ENCODE assay signal across 10 mouse cellular contexts in the genomic region with DNA sequence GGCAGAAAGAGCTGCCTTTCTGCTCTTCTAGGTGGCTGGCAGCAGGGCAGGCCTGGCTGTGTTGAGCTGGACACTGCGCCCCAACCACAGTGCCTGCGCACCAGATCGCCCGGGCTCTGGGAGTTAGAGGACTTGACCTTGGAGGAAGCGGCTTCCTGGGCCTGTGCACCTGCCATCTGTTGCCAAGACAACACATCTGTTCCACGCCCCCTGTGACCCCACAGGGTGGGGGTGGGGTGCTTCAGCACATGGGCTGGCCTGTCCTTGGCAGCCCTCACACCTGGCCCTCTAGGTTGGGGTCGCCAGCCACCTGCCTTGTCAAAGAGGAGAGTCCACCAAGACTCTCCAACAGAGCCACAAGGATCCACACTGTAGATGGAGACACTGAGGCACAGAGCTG. TPM values are rescaled to one million over a fixed set of nuclear protein-coding genes. Genes with fewer than 3 reads are reported as not detected.
DNase-seq lines count a peak whose midpoint lies in the region; ATAC-seq and TF ChIP-seq lines count a peak whose summit lies in the region.
"Had no signal": no experiment of that assay in that cellular context is flagged by ENCODE, and none has a peak within 500 bp of the region (broad histone marks: within the 10 kb centered on the region; RNA-seq: fewer than 3 reads in every experiment).

No protein-coding gene starts in this region.

- H3K36me3 ChIP-seq in heart, embryonic 13.5 days, result no peaks in the 10 kb centered on the region
- no peaks in the 10 kb centered on the region for H3K36me3 ChIP-seq in stomach, embryonic 16.5 days (ENCODE audit: control insufficient read depth, insufficient read depth, low read length)
- H3K36me3 ChIP-seq in stomach, postnatal 0 days (ENCODE audit: control insufficient read depth, insufficient read depth, low read length), result no peaks in the 10 kb centered on the region
- H3K36me3 ChIP-seq in midbrain, embryonic 13.5 days, result no peaks in the 10 kb centered on the region
- H3K36me3 ChIP-seq: liver, embryonic 15.5 days; stomach, embryonic 15.5 days had no signal

- no peak overlapping the region for H3K4me3 ChIP-seq in heart, embryonic 13.5 days
- H3K4me3 ChIP-seq in stomach, embryonic 16.5 days (replicated peaks; ENCODE audit: low read length), result no peak overlapping the region
- H3K4me3 ChIP-seq in stomach, postnatal 0 days (ENCODE audit: low read depth, low read length), result no peak overlapping the region
- H3K4me3 ChIP-seq in midbrain, embryonic 13.5 days (replicated peaks), result no peak overlapping the region
- H3K4me3 ChIP-seq: liver, embryonic 15.5 days; stomach, embryonic 15.5 days had no signal

- H3K27ac ChIP-seq in heart, embryonic 13.5 days (replicated peaks), result no peak overlapping the region
- no peak overlapping the region for H3K27ac ChIP-seq in stomach, embryonic 16.5 days (ENCODE audit: low read length)
- no peak overlapping the region for H3K27ac ChIP-seq in stomach, postnatal 0 days (replicated peaks)
- H3K27ac ChIP-seq in midbrain, embryonic 13.5 days, result no peak overlapping the region
- H3K27ac ChIP-seq: liver, embryonic 15.5 days had no signal

- TF ChIP-seq CTCF in stomach, postnatal 0 days (IDR thresholded peaks at IDR 0.05; ENCODE audit: low read depth), result no peak

- no peak for DNase-seq in heart, postnatal 14 days
- no peak for DNase-seq in stomach, postnatal 0 days (ENCODE audit: low spot score)
- DNase-seq in thymus, postnatal 4 days, result peak; percentile 44
- no peak for DNase-seq in right cerebral cortex, adult 2 months (ENCODE audit: low spot score in 2 of 2)
- DNase-seq in layer of hippocampus, adult 8-10 months (ENCODE audit: low spot score in 2 of 2), result no peak

- WGBS in heart, embryonic 13.5 days, result 72% methylated on average over 7 of the region's 7 CpGs
- 63% methylated on average over 7 of the region's 7 CpGs for WGBS in stomach, embryonic 16.5 days
- 77% methylated on average over 7 of the region's 7 CpGs for WGBS in stomach, postnatal 0 days
- 45% methylated on average over 7 of the region's 7 CpGs for WGBS in midbrain, embryonic 13.5 days

- intact Hi-C loops in heart, postnatal 14 days (cut with DNase I), result loop anchor here (2.0 to 5.0 kb wide), 2 partner anchors 52 to 103 kb away; partner anchors contain the start of gene Fam222a

- no peak for TF ChIP-seq EP300 in stomach, postnatal 0 days (optimal IDR thresholded peaks at IDR 0.05)

- ATAC-seq in heart, embryonic 13.5 days (ENCODE audit: extremely low read depth, insufficient number of reproducible peaks, low FRiP score, low TSS enrichment), result no peak
- ATAC-seq in stomach, embryonic 16.5 days (ENCODE audit: insufficient read depth, low FRiP score), result no peak
- no peak for ATAC-seq in stomach, postnatal 0 days (ENCODE audit: low FRiP score, low TSS enrichment)
- no peak for ATAC-seq in midbrain, embryonic 13.5 days

- H3K4me2 ChIP-seq in heart, embryonic 13.5 days, result no peak overlapping the region
- no peak overlapping the region for H3K4me2 ChIP-seq in stomach, embryonic 16.5 days (ENCODE audit: low read depth, low read length)
- H3K4me2 ChIP-seq in stomach, postnatal 0 days (replicated peaks; ENCODE audit: low read depth), result no peak overlapping the region
- no peak overlapping the region for H3K4me2 ChIP-seq in midbrain, embryonic 13.5 days (replicated peaks)
- H3K4me2 ChIP-seq: liver, embryonic 15.5 days; stomach, embryonic 15.5 days had no signal

- H3K4me1 ChIP-seq in heart, embryonic 13.5 days, result peaks cover 44% of the 10 kb centered on the region
- H3K4me1 ChIP-seq in stomach, embryonic 16.5 days (ENCODE audit: control insufficient read depth, insufficient read depth, low read length), result peaks cover 32% of the 10 kb centered on the region
- peaks cover 5% of the 10 kb centered on the region; the same call in 1 of the 2 replicates for H3K4me1 ChIP-seq in stomach, postnatal 0 days (replicated peaks; ENCODE audit: control insufficient read depth, insufficient read depth)
- H3K4me1 ChIP-seq in midbrain, embryonic 13.5 days (replicated peaks), result peaks cover 55% of the 10 kb centered on the region

- no peaks in the 10 kb centered on the region for H3K27me3 ChIP-seq in heart, embryonic 13.5 days (replicated peaks)
- H3K27me3 ChIP-seq in stomach, embryonic 16.5 days (ENCODE audit: control insufficient read depth, insufficient read depth, low read length), result no peaks in the 10 kb centered on the region
- H3K27me3 ChIP-seq in stomach, postnatal 0 days (ENCODE audit: control insufficient read depth, insufficient read depth, low read length), result no peaks in the 10 kb centered on the region
- H3K27me3 ChIP-seq in midbrain, embryonic 13.5 days, result peaks cover 28% of the 10 kb centered on the region
- H3K27me3 ChIP-seq: stomach, embryonic 15.5 days had no signal

- no peaks in the 10 kb centered on the region for H3K9me3 ChIP-seq in heart, embryonic 13.5 days
- no peaks in the 10 kb centered on the region for H3K9me3 ChIP-seq in stomach, embryonic 16.5 days (replicated peaks; ENCODE audit: control insufficient read depth, low read length)
- H3K9me3 ChIP-seq in stomach, postnatal 0 days (ENCODE audit: control insufficient read depth, low read length), result no peaks in the 10 kb centered on the region
- H3K9me3 ChIP-seq in midbrain, embryonic 13.5 days, result no peaks in the 10 kb centered on the region
- H3K9me3 ChIP-seq: liver, embryonic 15.5 days; stomach, embryonic 15.5 days had no signal

- 0 out of 2 replicates have a peak overlapping the region, but pooled peaks have one; percentile 28 for H3K9ac ChIP-seq in heart, embryonic 13.5 days
- H3K9ac ChIP-seq in stomach, embryonic 16.5 days (ENCODE audit: low read length), result peak overlapping the region; percentile 31; the same call in 1 of the 2 replicates
- H3K9ac ChIP-seq in stomach, postnatal 0 days (ENCODE audit: low read length), result no peak overlapping the region
- H3K9ac ChIP-seq in midbrain, embryonic 13.5 days (replicated peaks), result 0 out of 2 replicates have a peak overlapping the region, but pooled peaks have one; percentile 36
- H3K9ac ChIP-seq: liver, embryonic 15.5 days; stomach, embryonic 15.5 days had no signal

RNA-seq across cellular contexts. Expression of gene Mvk, which starts 21.6 kb away (rescaled TPM):
- 20.1 and 21.0 TPM in 2 replicates for polyA plus RNA-seq in heart, embryonic 13.5 days (2015; fragmentation: Nextera tagmentation; extraction: Ambion mirVana)
- total RNA-seq in heart, postnatal 14 days (2021), result 10 to 100 TPM in 1 of 2 experiments, 1 to 10 TPM in 1; 9.9 to 11.7 TPM
- polyA plus RNA-seq in stomach, embryonic 16.5 days (2015; fragmentation: Nextera tagmentation; extraction: Ambion mirVana), result 56.3 and 60.1 TPM in 2 replicates
- 60.1 and 64.4 TPM in 2 replicates for polyA plus RNA-seq in stomach, postnatal 0 days (2015; fragmentation: Nextera tagmentation; extraction: Ambion mirVana)
- 50.7 and 55.4 TPM in 2 replicates for polyA plus RNA-seq in midbrain, embryonic 13.5 days (2015; fragmentation: Nextera tagmentation; extraction: Ambion mirVana)
- 10 to 100 TPM; 22.8 to 36.2 (median 31.2) TPM for total RNA-seq in layer of hippocampus, adult 8-10 months (2022)

RNA-seq across cellular contexts. Expression of gene Mmab, which starts 21.8 kb away (rescaled TPM):
- polyA plus RNA-seq in heart, embryonic 13.5 days (2015; fragmentation: Nextera tagmentation; extraction: Ambion mirVana), result 22.8 and 24.4 TPM in 2 replicates
- total RNA-seq in heart, postnatal 14 days (2021), result 10 to 100 TPM; 11.0 to 11.3 TPM
- 30.6 and 31.3 TPM in 2 replicates for polyA plus RNA-seq in stomach, embryonic 16.5 days (2015; fragmentation: Nextera tagmentation; extraction: Ambion mirVana)
- 11.4 and 12.4 TPM in 2 replicates for polyA plus RNA-seq in stomach, postnatal 0 days (2015; fragmentation: Nextera tagmentation; extraction: Ambion mirVana)
- polyA plus RNA-seq in midbrain, embryonic 13.5 days (2015; fragmentation: Nextera tagmentation; extraction: Ambion mirVana), result 21.1 and 22.9 TPM in 2 replicates
- 10 to 100 TPM; 19.0 to 20.6 (median 19.4) TPM for total RNA-seq in layer of hippocampus, adult 8-10 months (2022)
